Mouse (Mus musculus): Measurements from ENCODE around the gene Zfp978. TPM values are rescaled to one million over a fixed set of nuclear protein-coding genes. Genes with fewer than 3 reads are reported as not detected.

Gene Zfp978
- total RNA-seq, 4 experiments from 2014 or later, result not detected

Other genes with a start within 250 kb of the Zfp978 start
- 1 to 10 TPM; 7.4 to 9.9 (median 7.6) TPM for gene Zfp991, start 229.3 kb upstream of the Zfp978 start, total RNA-seq (2022)
- under 1 TPM in 3 of 4 experiments, not detected in 1; 0.12 to 0.43 (median 0.14) TPM for gene Zfp988, start 55.6 kb upstream of the Zfp978 start, total RNA-seq (2022)
- 1 to 10 TPM; 1.4 to 3.6 (median 2.9) TPM for gene Zfp982, start 131.1 kb downstream of the Zfp978 start, total RNA-seq (2022)
- gene Gm16503, start 178.9 kb downstream of the Zfp978 start, total RNA-seq (2022), result under 1 TPM; 0.25 to 0.37 (median 0.32) TPM
- gene Zfp985, start 192.0 kb downstream of the Zfp978 start, total RNA-seq (2022), result under 1 TPM in 2 of 4 experiments, not detected in 2; 0.10 to 0.68 TPM

All from layer of hippocampus, adult 8-10 months (tissue).